Mouse (Mus musculus) heart, embryonic 10.5 days (tissue): ENCODE results near the gene Slc6a21. TPM values are rescaled to one million over a fixed set of nuclear protein-coding genes. Genes with fewer than 3 reads are reported as not detected.

Source experiments
- DNase-seq: peaks from one replicate; pipeline ENCODE4 v3.0.0-alpha.2; 2017; ENCODE audit warnings: low spot score
- H3K27ac ChIP-seq: fragments of 300-500 bp; sonication (generic); 2 replicates; pipeline ENCODE4 v1.5.1; 2016; ENCODE audit warnings: mild to moderate bottlenecking
- H3K27me3 ChIP-seq: fragments of 300-500 bp; sonication (generic); 2 replicates; pipeline ENCODE4 v1.6.1; 2016; ENCODE audit warnings: mild to moderate bottlenecking; ENCODE audit not compliant: poor library complexity, insufficient read depth, severe bottlenecking
- H3K36me3 ChIP-seq: fragments of 300-500 bp; sonication (generic); 2 replicates; pipeline ENCODE4 v1.6.1; 2016; ENCODE audit warnings: mild to moderate bottlenecking, moderate library complexity
- H3K4me1 ChIP-seq: fragments of 300-500 bp; sonication (generic); 2 replicates; pipeline ENCODE4 v1.6.1; 2016; ENCODE audit warnings: mild to moderate bottlenecking
- H3K4me3 ChIP-seq: fragments of 300-500 bp; sonication (generic); 2 replicates; pipeline ENCODE4 v1.5.1; 2016; ENCODE audit warnings: mild to moderate bottlenecking, moderate library complexity
- H3K9me3 ChIP-seq: fragments of 300-500 bp; sonication (generic); 2 replicates; pipeline ENCODE4 v1.6.1; 2016; ENCODE audit warnings: mild to moderate bottlenecking, moderate library complexity
- WGBS: fragments of 180-500 bp; shearing (Covaris S2); methylation state at CpG from one replicate; pipeline ENCODE4 v1.1.7; 2016; 5-methylcytosine and 5-hydroxymethylcytosine counted together
- polyA plus RNA-seq: library from polyadenylated mRNA; unstranded; fragments of >200 nt; fragmentation: Nextera tagmentation; extraction: Ambion mirVana; gene quantifications from 2 replicates; pipeline ENCODE4 v1.2.1, GENCODE M21; 2016

The Slc6a21 gene
- polyA plus RNA-seq, 1 experiment from 2014 or later, result not detected

- peak overlapping the region; percentile 88 for H3K27ac ChIP-seq
- 2% methylated on average over 22 of the region's 22 CpGs for WGBS
- DNase-seq, result peak; percentile 88
- H3K9me3 ChIP-seq, result no peaks in the 10 kb centered on the region
- no peaks in the 10 kb centered on the region for H3K36me3 ChIP-seq
- H3K27me3 ChIP-seq, result 0 out of 2 replicates have a peak, but pooled peaks cover 8% of the 10 kb centered on the region
- peaks cover 83% of the 10 kb centered on the region for H3K4me1 ChIP-seq
- peak overlapping the region; percentile 69 for H3K4me3 ChIP-seq
Measured at GRCm38 (mm10) chr7:45332685-45333425, 55.5 kb downstream of the Slc6a21 start.

GRCm38 (mm10) chr7:45333431-45333982 lies 56.2 kb downstream of the Slc6a21 start, which contains the start of gene Trpm4:
TSS of gene Trpm4 (minus strand) at chr7:45333780.
- H3K27me3 ChIP-seq, result 0 out of 2 replicates have a peak, but pooled peaks cover 14% of the 10 kb centered on the region
- H3K4me3 ChIP-seq, result peak within 1 kb of the TSS; percentile 69
- peaks cover 89% of the 10 kb centered on the region for H3K4me1 ChIP-seq
- no peaks in the 10 kb centered on the region for H3K36me3 ChIP-seq
- H3K27ac ChIP-seq, result peak within 1 kb of the TSS; percentile 88
- WGBS, result under 1% methylated on average over 38 of the region's 38 CpGs
- DNase-seq, result peak; percentile 91
- no peaks in the 10 kb centered on the region for H3K9me3 ChIP-seq

GRCm38 (mm10) chr7:45334605-45335004 lies 57.3 kb downstream of the Slc6a21 start:
- Histone ChIP-seq H3K27ac (peak overlapping the region; percentile 88), H3K9me3 (no peaks in the 10 kb centered on the region), H3K27me3 (0 out of 2 replicates have a peak, but pooled peaks cover 16% of the 10 kb centered on the region), H3K36me3 (no peaks in the 10 kb centered on the region), H3K4me1 (peaks cover 93% of the 10 kb centered on the region), H3K4me3 (peak overlapping the region; percentile 69)
- 15% methylated on average over 3 of the region's 3 CpGs for WGBS
- no peak for DNase-seq

DNA sequence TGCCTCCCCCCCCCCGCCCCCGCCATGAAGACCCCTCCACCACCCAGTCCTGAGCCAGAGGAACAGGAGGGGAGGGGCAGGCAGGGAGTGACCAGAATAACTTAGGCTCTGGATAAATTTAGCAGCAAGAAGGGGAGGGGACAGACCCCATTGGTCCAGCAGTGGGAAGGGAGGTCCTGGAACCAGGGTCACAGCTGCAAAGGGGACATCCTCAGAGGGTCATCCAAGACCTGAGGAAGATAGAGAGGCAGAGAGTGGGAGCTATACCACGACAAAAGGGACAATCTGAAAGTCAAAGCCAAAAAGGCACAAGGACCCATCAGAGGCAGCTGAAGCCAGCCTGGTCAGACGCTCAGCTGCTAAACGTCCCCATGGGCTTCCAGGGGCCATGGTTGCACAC lies 57.7 kb downstream of the Slc6a21 start, which contains the start of gene Hrc:
Gene Hrc, plus strand, starts transcription at position 235 of the 400 bp plus-strand sequence.
- Histone ChIP-seq H3K4me3 (peak within 1 kb of the TSS; percentile 69), H3K4me1 (peaks cover 97% of the 10 kb centered on the region), H3K9me3 (no peaks in the 10 kb centered on the region), H3K27ac (peak within 1 kb of the TSS; percentile 88), H3K36me3 (no peaks in the 10 kb centered on the region), H3K27me3 (0 out of 2 replicates have a peak, but pooled peaks cover 16% of the 10 kb centered on the region)
- WGBS, result 19% methylated on average over 5 of the region's 5 CpGs
- DNase-seq, result no peak

GRCm38 (mm10) chr7:45336319-45336718 lies 59.0 kb downstream of the Slc6a21 start:
- 0 out of 2 replicates have a peak, but pooled peaks cover 16% of the 10 kb centered on the region for H3K27me3 ChIP-seq

DNA sequence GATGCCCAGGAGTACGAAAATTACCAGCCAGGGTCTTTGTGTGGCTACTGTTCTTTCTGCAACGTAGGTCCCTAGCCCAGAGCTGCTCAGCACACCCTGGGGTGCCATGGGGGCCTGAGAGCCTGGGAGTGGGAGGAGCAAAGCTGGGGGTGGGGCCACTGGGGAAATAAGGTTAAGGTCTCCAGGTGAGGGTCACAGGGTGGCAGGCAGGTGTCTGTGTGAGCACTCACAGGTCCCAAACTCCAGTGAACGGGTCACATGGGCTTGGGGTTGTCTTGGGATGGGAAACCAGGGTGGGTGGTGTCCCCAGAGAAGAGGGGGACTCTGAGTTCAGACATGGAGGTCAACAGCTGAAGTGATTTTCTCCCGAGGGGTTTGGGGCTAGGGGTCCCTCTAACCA lies 60.2 kb downstream of the Slc6a21 start:
- H3K9me3 ChIP-seq, result no peaks in the 10 kb centered on the region
- 0 out of 2 replicates have a peak, but pooled peaks cover 16% of the 10 kb centered on the region for H3K27me3 ChIP-seq
- peaks cover 90% of the 10 kb centered on the region for H3K4me1 ChIP-seq
- H3K4me3 ChIP-seq, result peak overlapping the region; percentile 64
- WGBS, result 14% methylated on average over 4 of the region's 4 CpGs
- DNase-seq, result no peak
- peak overlapping the region; percentile 48; the same call in 1 of the 2 replicates for H3K27ac ChIP-seq
- no peaks in the 10 kb centered on the region for H3K36me3 ChIP-seq

More at GRCm38 (mm10) chr7:45336319-45336718, 59.0 kb downstream of the Slc6a21 start:
- Histone ChIP-seq H3K36me3 (no peaks in the 10 kb centered on the region), H3K9me3 (no peaks in the 10 kb centered on the region), H3K27ac (no peak overlapping the region; the same call in 1 of the 2 replicates), H3K4me3 (peak overlapping the region; percentile 64; the same call in 1 of the 2 replicates), H3K4me1 (peaks cover 97% of the 10 kb centered on the region)
- DNase-seq, result no peak
- WGBS, result 93% methylated on average over 4 of the region's 4 CpGs

DNA sequence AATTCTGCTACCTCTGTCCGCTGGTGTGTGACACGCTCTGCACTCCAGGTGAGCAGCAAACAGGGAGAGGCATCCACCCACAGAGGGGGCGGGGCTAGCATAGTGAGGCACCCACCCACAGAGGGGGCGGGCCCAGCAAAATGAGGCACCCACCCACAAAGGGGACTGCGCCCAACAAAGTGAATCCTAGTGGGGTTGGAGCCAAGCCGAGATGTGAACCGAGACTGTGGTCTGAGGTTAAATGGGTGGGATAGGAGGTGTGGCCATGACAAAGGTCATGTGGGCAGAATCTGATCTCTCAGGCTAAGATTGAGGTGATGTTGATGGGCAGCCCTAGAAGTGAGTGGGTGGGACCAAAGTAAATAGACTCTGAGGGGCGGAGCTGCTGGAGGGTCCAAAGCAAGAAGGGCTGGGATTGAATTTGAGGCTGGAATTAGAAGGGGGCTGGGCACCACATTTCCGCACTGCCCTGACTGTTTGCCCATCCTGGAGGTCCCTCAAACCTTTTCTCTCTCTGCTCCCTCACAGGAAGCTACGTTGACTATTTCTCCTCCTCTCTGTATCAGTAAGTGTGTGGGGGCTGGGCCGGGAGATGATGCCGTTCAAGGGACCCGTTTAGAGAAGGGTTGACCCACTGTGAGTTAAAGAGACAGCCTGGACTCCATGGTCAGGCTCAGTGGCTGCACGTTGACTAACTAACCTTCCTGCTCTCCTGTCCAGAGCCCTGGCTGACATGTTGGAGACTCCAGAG lies 61.0 kb downstream of the Slc6a21 start:
- Histone ChIP-seq H3K36me3 (no peaks in the 10 kb centered on the region), H3K27me3 (peaks cover 22% of the 10 kb centered on the region), H3K4me3 (peak overlapping the region; percentile 64), H3K4me1 (peaks cover 83% of the 10 kb centered on the region), H3K9me3 (no peaks in the 10 kb centered on the region), H3K27ac (peak overlapping the region; percentile 89)
- WGBS, result 3% methylated on average over 14 of the region's 14 CpGs
- no peak for DNase-seq

Other genes starting within 250 kb of the Slc6a21 start
- gene Prr12, start 224.6 kb upstream of the Slc6a21 start, polyA plus RNA-seq, result 8.8 and 13.3 TPM in 2 replicates
- gene Nosip, start 215.1 kb upstream of the Slc6a21 start, polyA plus RNA-seq, result 59.9 and 65.2 TPM in 2 replicates
- 15.0 and 16.8 TPM in 2 replicates for gene Prrg2, start 214.8 kb upstream of the Slc6a21 start, polyA plus RNA-seq
- gene Rcn3, start 185.3 kb upstream of the Slc6a21 start, polyA plus RNA-seq, result 270 and 314 TPM in 2 replicates
- gene Fcgrt, start 173.7 kb upstream of the Slc6a21 start, polyA plus RNA-seq, result 7.8 and 10.2 TPM in 2 replicates
- 1,266 and 1,534 TPM in 2 replicates for gene Rps11, start 153.1 kb upstream of the Slc6a21 start, polyA plus RNA-seq
- gene Rpl13a, start 148.8 kb upstream of the Slc6a21 start, polyA plus RNA-seq, result 873 and 1,060 TPM in 2 replicates
- gene Gm45713, start 141.3 kb upstream of the Slc6a21 start, polyA plus RNA-seq, result 0.36 and 0.58 TPM in 2 replicates
- gene Flt3l, start 141.1 kb upstream of the Slc6a21 start, polyA plus RNA-seq, result 2.5 and 3.1 TPM in 2 replicates
- gene Pih1d1, start 123.2 kb upstream of the Slc6a21 start, polyA plus RNA-seq, result 97.8 and 102 TPM in 2 replicates
- gene Aldh16a1, start 122.9 kb upstream of the Slc6a21 start, polyA plus RNA-seq, result 45.2 and 45.7 TPM in 2 replicates
- gene Slc17a7, start 113.6 kb upstream of the Slc6a21 start, polyA plus RNA-seq, result 0.76 and 1.4 TPM in 2 replicates
- gene Gfy, start 97.9 kb upstream of the Slc6a21 start, polyA plus RNA-seq, result not detected in 2 replicates
- 0.41 TPM in 1 of 2 replicates, not detected in the other for gene Pth2, start 96.5 kb upstream of the Slc6a21 start, polyA plus RNA-seq
- gene Ccdc155, start 72.6 kb upstream of the Slc6a21 start, polyA plus RNA-seq, result 0.69 and 0.88 TPM in 2 replicates
- gene Dkkl1, start 65.4 kb upstream of the Slc6a21 start, polyA plus RNA-seq, result 1.2 and 1.9 TPM in 2 replicates
- gene Tead2, start 61.8 kb upstream of the Slc6a21 start, polyA plus RNA-seq, result 161 and 210 TPM in 2 replicates
- 1.5 and 2.3 TPM in 2 replicates for gene Cd37, start 38.4 kb upstream of the Slc6a21 start, polyA plus RNA-seq
- 0.50 and 0.83 TPM in 2 replicates for gene Slc6a16, start 36.4 kb upstream of the Slc6a21 start, polyA plus RNA-seq
- 13.5 and 15.2 TPM in 2 replicates for gene Trpm4, start 56.3 kb downstream of the Slc6a21 start, polyA plus RNA-seq
- gene Hrc, start 57.8 kb downstream of the Slc6a21 start, polyA plus RNA-seq, result 17.9 and 31.4 TPM in 2 replicates
- gene Ppfia3, start 89.5 kb downstream of the Slc6a21 start, polyA plus RNA-seq, result 2.4 and 2.9 TPM in 2 replicates
- gene Lin7b, start 93.1 kb downstream of the Slc6a21 start, polyA plus RNA-seq, result 0.59 and 1.4 TPM in 2 replicates
- 173 and 241 TPM in 2 replicates for gene Snrnp70, start 118.2 kb downstream of the Slc6a21 start, polyA plus RNA-seq
- gene Kcna7, start 128.1 kb downstream of the Slc6a21 start, polyA plus RNA-seq, result 0.28 and 0.45 TPM in 2 replicates
- 1.5 and 2.6 TPM in 2 replicates for gene Ntf5, start 136.2 kb downstream of the Slc6a21 start, polyA plus RNA-seq
- not detected in 2 replicates for gene Lhb, start 143.3 kb downstream of the Slc6a21 start, polyA plus RNA-seq
- 79.9 and 124 TPM in 2 replicates for gene Gys1, start 157.3 kb downstream of the Slc6a21 start, polyA plus RNA-seq
- gene Ruvbl2, start 160.6 kb downstream of the Slc6a21 start, polyA plus RNA-seq, result 121 and 175 TPM in 2 replicates
- gene Ftl1, start 182.4 kb downstream of the Slc6a21 start, polyA plus RNA-seq, result 4,578 and 4,939 TPM in 2 replicates
- 187 and 244 TPM in 2 replicates for gene Bax, start 189.4 kb downstream of the Slc6a21 start, polyA plus RNA-seq
- gene Tulp2, start 204.4 kb downstream of the Slc6a21 start, polyA plus RNA-seq, result 2.6 and 2.9 TPM in 2 replicates
- gene Gm45808, start 209.3 kb downstream of the Slc6a21 start, polyA plus RNA-seq, result not detected in 2 replicates
- 5.8 and 6.1 TPM in 2 replicates for gene Dhdh, start 211.3 kb downstream of the Slc6a21 start, polyA plus RNA-seq
- gene Nucb1, start 232.9 kb downstream of the Slc6a21 start, polyA plus RNA-seq, result 163 and 198 TPM in 2 replicates
- gene Ppp1r15a, start 248.8 kb downstream of the Slc6a21 start, polyA plus RNA-seq, result 28.2 and 31.2 TPM in 2 replicates
- gene Plekha4, start 248.8 kb downstream of the Slc6a21 start, polyA plus RNA-seq, result 0.59 and 0.64 TPM in 2 replicates